Comparison of ENCODE assay signal across 8 mouse cellular contexts in the genomic region with DNA sequence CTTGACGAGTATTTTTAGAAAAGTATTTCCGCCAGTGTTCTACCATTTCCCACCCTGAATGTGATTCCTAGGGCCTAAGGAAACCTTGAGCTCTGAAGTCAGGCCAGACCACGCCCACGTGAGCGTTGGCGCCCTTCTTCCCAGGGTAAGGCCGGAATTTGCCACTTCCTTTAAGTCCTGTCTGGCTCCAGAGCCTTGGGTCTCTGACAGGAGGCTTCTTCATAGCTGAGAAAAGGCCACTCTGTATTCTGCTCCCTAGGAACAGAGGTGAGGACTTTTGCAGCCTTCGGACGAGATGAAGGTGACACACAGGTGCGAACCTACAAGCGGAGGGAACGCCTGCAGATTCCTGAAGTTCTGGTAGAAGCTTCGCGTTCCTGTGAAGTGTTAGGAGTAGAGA. TPM values are rescaled to one million over a fixed set of nuclear protein-coding genes. Genes with fewer than 3 reads are reported as not detected.
DNase-seq lines count a peak whose midpoint lies in the region; ATAC-seq and TF ChIP-seq lines count a peak whose summit lies in the region.

Ptdss2 (plus strand) TSS at position 138 of the 400 bp plus-strand sequence.

- peak within 1 kb of the TSS; percentile 85 for H3K27ac ChIP-seq in heart, adult 2 months
- peak within 1 kb of the TSS; percentile 88 for H3K27ac ChIP-seq in liver, embryonic 13.5 days
- H3K27ac ChIP-seq in neural tube, embryonic 12.5 days, result peak within 1 kb of the TSS; percentile 46; the same call in 1 of the 2 replicates

- H3K9ac ChIP-seq in heart, adult 2 months (ENCODE audit: low read depth, low read length), result peak within 1 kb of the TSS; percentile 77
- H3K9ac ChIP-seq in liver, embryonic 13.5 days, result peak within 1 kb of the TSS; percentile 76
- H3K9ac ChIP-seq in neural tube, embryonic 12.5 days, result peak within 1 kb of the TSS; percentile 64

- no peak for ATAC-seq in cerebellum, adult (ENCODE audit: insufficient number of reproducible peaks, low FRiP score, low TSS enrichment)
- ATAC-seq in liver, embryonic 13.5 days (ENCODE audit: low read depth), result no peak
- no peak for ATAC-seq in neural tube, embryonic 12.5 days (ENCODE audit: low FRiP score, low read depth)

- DNase-seq in cerebellum, adult 9-10 months, result peak; percentile 51
- DNase-seq in embryo, embryonic 11 days, result peak; percentile 41
- peak; percentile 56 to 62 for DNase-seq in heart, adult 2 months
- peak; percentile 76 for DNase-seq in kidney, adult 8-10 months
- no peak for DNase-seq in liver, embryonic 13.5 days
- DNase-seq in urinary bladder, adult 18-20 months (ENCODE audit: low spot score in 2 of 2), result no peak

- no peaks in the 10 kb centered on the region for H3K36me3 ChIP-seq in heart, adult 2 months (ENCODE audit: control insufficient read depth, insufficient read depth, low read length)
- H3K36me3 ChIP-seq in liver, embryonic 13.5 days, result no peaks in the 10 kb centered on the region
- H3K36me3 ChIP-seq in neural tube, embryonic 12.5 days, result no peaks in the 10 kb centered on the region

- TF ChIP-seq CTCF in heart, adult 2 months (IDR thresholded peaks at IDR 0.05), result no peak

- H3K4me2 ChIP-seq in liver, embryonic 13.5 days, result peak within 1 kb of the TSS; percentile 77
- H3K4me2 ChIP-seq in neural tube, embryonic 12.5 days (replicated peaks), result peak within 1 kb of the TSS; percentile 72

- H3K79me2 ChIP-seq in heart, adult 2 months (replicated peaks; ENCODE audit: control insufficient read depth, insufficient read depth, low read length), result no peaks in the 10 kb centered on the region

- WGBS in heart, adult 2 months, result 26% methylated on average over 14 of the region's 14 CpGs
- 25% methylated on average over 14 of the region's 14 CpGs for WGBS in liver, embryonic 13.5 days (ENCODE audit: insufficient replicate concordance)
- 54% methylated on average over 14 of the region's 14 CpGs for WGBS in neural tube, embryonic 12.5 days

- H3K4me1 ChIP-seq in heart, adult 2 months (ENCODE audit: control insufficient read depth, insufficient read depth, low read length), result peaks cover 3% of the 10 kb centered on the region; the same call in 1 of the 2 replicates
- peaks cover 90% of the 10 kb centered on the region for H3K4me1 ChIP-seq in liver, embryonic 13.5 days (replicated peaks)
- no peaks in the 10 kb centered on the region for H3K4me1 ChIP-seq in neural tube, embryonic 12.5 days

- H3K4me3 ChIP-seq in heart, adult 2 months, result peak within 1 kb of the TSS; percentile 77
- peak within 1 kb of the TSS; percentile 65 for H3K4me3 ChIP-seq in liver, embryonic 13.5 days (replicated peaks)
- peak within 1 kb of the TSS; percentile 58 for H3K4me3 ChIP-seq in neural tube, embryonic 12.5 days

- TF ChIP-seq EP300 in heart, adult 2 months (IDR thresholded peaks at IDR 0.05; ENCODE audit: insufficient read depth, low read depth, low read length), result no peak

- 0 out of 2 replicates have a peak, but pooled peaks have one; percentile 37 for TF ChIP-seq POLR2A in heart, adult 2 months (IDR thresholded peaks at IDR 0.05; ENCODE audit: insufficient read depth, low read depth, low read length)

- no peaks in the 10 kb centered on the region for H3K27me3 ChIP-seq in heart, adult 2 months (ENCODE audit: control insufficient read depth, insufficient read depth, low read length)
- H3K27me3 ChIP-seq in liver, embryonic 13.5 days, result peaks cover 3% of the 10 kb centered on the region; the same call in 1 of the 2 replicates
- H3K27me3 ChIP-seq in neural tube, embryonic 12.5 days (replicated peaks), result peaks cover 6% of the 10 kb centered on the region; the same call in 1 of the 2 replicates

- H3K9me3 ChIP-seq in liver, embryonic 13.5 days (replicated peaks), result no peaks in the 10 kb centered on the region
- H3K9me3 ChIP-seq in neural tube, embryonic 12.5 days, result no peaks in the 10 kb centered on the region

- intact Hi-C loops in heart, adult 2 months (cut with DNase I), result loop anchor here (1.0 to 2.0 kb wide), 2 partner anchors 26 to 51 kb away; partner anchors contain the start of gene Rnh1

RNA-seq across cellular contexts. Expression of gene Ptdss2, which starts in this region (rescaled TPM):
- 10 to 100 TPM; 25.9 to 29.7 TPM for total RNA-seq in heart, adult 2 months (2021)
- 22.4 and 39.2 TPM in 2 replicates for polyA plus RNA-seq in heart, adult 2 months (2012; rRNA removed)
- polyA plus RNA-seq in liver, embryonic 13.5 days (2015; fragmentation: Nextera tagmentation; extraction: Ambion mirVana), result 138 and 147 TPM in 2 replicates
- 74.7 and 79.8 TPM in 2 replicates for polyA plus RNA-seq in neural tube, embryonic 12.5 days (2016; fragmentation: Nextera tagmentation; extraction: Ambion mirVana)

Comparison
In these comparisons a context has a peak if more than half of its experiments do, and no peak if none do; other contexts are left out.
1. DNase-seq: peak in cerebellum, adult 9-10 months (single experiment), embryo, embryonic 11 days (single experiment), heart, adult 2 months (2 of 2) and kidney, adult 8-10 months (2 of 2); none in liver, embryonic 13.5 days (single experiment) and urinary bladder, adult 18-20 months (0 of 2).
2. Peak in every context shown above with its lines, with median percentiles within 50 percentile points of each other: H3K27ac ChIP-seq, H3K4me3 ChIP-seq and H3K9ac ChIP-seq.